Mouse (Mus musculus) cerebellum, adult 9-11 months (tissue): ENCODE data around the gene Ssbp4.

Source experiments
- DNase-seq: peaks from one replicate; pipeline ENCODE4 v3.0.0; 2022

Gene Ssbp4

GRCm38 (mm10) chr8:70630532-70631381 is 22.1 kb upstream of the Ssbp4 start:
- DNase-seq = peak; percentile 59

DNA sequence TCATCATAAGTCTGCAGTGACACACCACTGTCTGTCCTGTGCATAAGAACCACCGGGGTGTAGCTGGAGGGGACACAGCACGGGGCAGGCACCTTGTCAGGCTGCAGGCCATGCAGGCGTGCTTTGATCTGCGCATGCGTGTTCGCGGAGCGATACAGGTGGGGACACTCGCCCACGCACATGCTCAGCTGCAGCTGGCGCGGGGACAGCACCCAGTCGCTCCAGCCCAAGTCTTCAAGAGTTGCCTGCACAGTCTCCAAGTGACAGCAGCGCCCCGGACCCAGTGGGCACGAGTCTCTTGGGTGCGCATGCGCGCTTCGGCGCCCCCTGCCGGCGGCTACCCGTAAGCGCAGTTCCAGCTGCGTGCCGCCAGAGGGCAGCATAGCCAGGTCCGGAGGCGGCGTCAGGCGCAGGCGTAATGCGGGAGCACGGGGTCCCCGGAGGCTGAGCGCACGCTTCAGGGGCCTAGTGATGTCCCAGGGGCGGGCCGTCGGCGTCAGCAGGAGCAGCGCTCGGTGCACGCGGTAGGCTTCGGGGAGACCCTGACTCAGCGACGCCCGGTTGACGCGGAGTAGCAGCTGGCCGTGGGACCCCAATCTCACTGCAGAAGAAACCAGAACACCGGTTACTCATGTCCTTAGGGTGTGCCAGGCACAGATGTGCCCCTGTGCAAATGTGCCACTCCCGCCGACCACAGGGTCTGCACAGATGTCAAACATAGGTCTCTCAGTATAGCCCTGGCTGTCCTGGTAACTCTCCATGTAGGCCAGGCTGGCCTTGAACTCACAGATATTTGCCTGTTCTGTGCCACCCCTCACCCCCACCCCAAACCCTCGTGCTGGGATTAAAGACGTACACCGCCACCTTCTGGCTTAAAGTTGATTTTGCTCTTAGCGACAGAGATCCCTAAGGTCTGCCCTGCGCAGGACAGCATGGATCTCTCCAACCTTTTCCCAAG is 21.2 kb upstream of the Ssbp4 start:
- peak; percentile 94 for DNase-seq

- peak; percentile 52 for DNase-seq
Observed at GRCm38 (mm10) chr8:70628986-70629490, 20.4 kb upstream of the Ssbp4 start.

GRCm38 (mm10) chr8:70627041-70627440 is 18.4 kb upstream of the Ssbp4 start:
- no peak for DNase-seq

DNA sequence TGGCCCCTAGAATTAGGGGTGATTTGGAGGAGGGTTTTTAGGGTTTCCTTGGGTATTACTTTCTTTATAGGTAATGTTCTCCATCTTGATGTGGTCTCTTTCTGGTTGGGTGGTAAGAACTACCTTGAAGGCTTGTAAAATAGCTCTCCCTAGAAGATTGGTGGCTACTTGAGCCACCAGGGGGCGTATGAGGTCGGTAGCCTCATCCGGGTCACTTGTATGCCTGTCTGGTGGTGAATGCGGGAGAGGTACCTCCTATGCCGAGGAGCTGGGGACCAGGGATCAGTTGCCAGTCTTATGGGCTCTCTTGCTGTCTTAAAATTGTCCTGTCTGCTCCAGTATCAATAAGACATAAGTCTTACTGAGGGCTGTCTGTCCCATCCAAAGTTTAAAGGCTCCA is 16.4 kb upstream of the Ssbp4 start:
- peak; percentile 29 for DNase-seq

DNA sequence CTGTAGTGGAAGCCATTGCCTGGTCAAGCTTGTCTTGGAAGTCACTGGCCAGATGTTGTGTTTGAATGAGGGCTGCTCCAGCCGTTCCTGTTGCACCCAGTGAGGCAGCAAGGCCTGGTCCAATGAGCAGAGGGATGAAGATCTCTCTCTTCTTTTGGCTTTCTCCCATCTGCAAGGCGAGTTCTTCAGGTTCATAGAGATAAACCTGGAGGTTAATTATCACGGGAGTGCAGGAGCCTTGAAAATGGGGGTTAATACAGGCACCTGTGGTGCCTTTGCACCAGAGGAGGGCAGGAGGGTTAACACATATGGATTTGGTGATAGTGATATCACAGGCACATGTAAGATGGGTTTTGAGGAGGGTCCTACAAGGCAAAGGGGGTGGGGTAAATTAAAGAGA is 13.5 kb upstream of the Ssbp4 start:
- no peak for DNase-seq

GRCm38 (mm10) chr8:70618888-70619334 is 10.2 kb upstream of the Ssbp4 start:
- DNase-seq = peak; percentile 14

GRCm38 (mm10) chr8:70617985-70618384 is 9.3 kb upstream of the Ssbp4 start:
- DNase-seq = no peak

GRCm38 (mm10) chr8:70616645-70617044 is 8.0 kb upstream of the Ssbp4 start:
- DNase-seq = no peak

DNA sequence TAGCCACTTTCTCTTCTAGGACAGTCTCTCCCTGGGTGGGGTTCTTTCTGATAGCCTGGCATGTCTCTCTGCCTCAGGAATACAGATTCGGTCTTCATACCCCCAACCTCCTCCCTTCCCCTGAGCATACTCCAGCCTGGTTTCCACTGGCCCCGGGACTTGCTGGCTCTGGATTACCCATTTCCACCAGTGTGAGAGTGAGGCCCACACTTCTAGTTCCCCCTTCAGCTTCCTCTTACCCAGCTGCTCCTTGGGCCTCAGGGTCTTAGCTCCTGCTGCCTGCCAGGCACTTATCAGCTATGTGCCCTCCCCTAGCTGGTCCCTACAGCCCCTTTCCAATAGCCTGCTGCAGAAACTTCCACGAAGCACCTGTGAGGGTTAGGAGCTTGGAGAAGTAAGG is 7.2 kb upstream of the Ssbp4 start, which contains the start of gene Lrrc25:
TSS of gene Lrrc25 (plus strand) at position 262 of the 400 bp plus-strand sequence.
- DNase-seq = no peak

DNA sequence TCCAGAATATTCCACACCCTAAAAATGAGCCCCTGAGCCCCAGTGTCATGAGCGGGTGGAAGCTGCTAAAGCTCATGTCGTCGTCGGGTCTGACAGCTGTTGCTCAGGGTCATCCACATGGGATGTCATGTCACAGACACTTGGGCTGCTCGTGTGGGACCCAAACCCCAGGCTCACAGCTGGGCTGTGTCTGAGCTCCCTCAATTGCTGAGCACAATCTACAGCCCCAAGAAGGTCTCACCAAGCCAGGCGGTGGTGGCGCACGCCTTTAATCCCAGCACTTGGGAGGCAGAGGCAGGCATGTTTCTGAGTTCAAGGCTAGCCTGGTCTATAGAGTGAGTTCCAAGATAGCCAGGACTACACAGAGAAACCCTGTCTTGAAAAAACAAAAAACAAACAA is 6.6 kb upstream of the Ssbp4 start:
- no peak for DNase-seq

GRCm38 (mm10) chr8:70614469-70614868 is 5.8 kb upstream of the Ssbp4 start:
- peak; percentile 16 for DNase-seq

- no peak for DNase-seq
Observed at GRCm38 (mm10) chr8:70613763-70614162, 5.1 kb upstream of the Ssbp4 start.

DNA sequence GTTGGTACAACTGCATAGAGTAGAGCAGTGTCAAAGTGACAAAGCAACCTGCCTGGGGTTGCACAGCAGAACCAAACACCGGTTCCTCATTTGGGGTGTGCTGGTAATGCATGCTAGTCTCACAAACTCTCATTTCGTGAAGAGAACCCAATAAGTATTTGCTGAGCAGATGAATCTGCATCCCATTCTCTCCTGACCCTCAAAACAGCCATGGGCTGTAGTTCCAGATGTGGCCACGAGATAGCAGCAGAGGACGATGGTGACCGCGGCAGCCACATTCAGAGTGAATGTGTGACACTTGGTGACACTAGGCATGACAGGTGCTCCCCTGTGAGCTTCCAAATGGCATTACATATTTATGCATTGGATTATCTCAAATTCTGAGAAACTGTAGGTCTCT is 3.2 kb upstream of the Ssbp4 start:
- DNase-seq = peak; percentile 84

GRCm38 (mm10) chr8:70610796-70611771 is 2.4 kb upstream of the Ssbp4 start:
- DNase-seq = peak; percentile 70

DNA sequence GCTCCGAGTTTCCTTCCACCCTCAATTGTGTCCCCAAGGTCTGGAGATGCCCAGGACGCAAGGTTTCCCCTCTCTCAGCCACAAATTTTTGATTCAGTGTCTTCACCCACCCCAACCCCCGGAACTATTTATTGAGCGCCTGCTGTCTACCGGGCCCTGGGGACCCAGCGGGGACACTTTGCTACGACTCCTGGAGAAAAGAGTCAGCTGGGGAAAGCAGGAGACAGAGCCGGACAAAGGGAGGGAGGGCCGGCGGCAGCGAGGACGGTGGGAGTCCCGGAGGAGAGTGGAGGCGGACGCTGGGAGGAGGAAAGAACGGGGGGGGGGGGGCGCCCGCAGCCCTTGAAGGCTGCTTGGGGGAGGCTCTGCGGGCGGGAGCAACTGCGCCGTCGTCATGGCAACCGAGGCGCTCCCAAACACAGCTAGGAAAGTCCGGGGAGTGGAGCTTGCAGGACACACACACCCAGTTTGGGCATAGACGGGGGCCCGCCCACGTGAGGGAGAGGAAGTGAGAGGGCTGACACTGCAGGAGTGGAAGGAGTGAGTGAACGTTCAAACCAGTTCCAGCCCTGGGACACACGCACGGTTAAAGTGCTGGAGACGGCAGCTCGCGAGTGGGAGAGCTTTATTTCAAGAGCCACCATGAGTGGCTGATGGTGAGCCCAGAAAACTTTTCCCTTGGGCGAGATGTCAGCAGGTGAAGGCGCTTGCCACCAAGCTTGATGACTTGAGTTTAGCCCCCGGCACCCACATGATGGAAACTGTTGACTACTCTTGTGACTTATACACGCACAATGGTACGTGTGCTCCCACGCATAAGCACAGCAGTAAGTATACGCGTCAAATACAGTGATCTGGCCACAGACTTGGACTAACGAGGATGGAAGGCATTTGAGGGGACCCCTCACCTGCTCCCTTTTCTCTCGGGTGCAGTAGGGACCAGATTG is 1.4 kb upstream of the Ssbp4 start:
- peak; percentile 67 for DNase-seq

GRCm38 (mm10) chr8:70609368-70609848 is 736 bp upstream of the Ssbp4 start:
- no peak for DNase-seq

DNA sequence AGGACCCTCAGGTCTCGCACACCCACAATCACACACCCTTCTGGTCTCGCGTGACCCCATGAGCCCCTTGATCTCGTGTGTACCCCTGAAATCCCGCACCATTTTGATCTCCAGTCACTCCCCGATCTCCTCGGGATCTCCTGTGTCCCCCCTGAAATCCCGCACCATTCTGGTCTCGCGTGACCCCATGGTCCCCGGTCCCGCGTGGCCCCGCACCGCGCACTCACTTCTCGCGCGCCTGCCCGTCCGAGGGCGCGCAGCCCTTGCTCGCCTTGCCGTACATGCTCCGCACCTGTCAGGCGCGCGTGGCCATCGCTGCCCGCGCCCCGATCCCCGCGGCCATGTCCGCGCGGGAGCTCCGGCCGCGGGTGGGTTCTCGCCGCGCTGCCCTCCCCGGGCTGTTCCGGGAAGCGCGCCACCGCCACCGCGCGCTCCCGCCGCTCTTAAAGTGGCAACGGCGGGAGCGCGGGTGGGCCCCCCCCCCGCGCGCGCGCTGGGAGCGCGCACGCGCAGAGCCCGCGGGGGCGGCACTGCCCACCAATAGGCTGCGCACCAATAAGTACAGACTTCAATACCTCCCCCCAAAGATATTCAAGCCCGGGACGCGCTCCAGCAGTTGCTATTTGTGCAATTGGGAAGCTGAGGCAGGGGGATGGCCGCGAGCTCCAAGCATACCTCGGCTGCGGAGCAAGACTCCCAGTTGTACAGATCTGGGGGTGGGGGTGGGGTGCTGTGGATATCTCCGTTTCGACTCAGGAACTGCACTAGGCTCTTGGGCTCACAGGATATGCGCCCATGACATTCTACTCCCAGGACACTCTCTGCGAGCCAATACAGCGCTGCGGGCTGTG is 549 bp downstream of the Ssbp4 start:
- peak; percentile 73 for DNase-seq

DNA sequence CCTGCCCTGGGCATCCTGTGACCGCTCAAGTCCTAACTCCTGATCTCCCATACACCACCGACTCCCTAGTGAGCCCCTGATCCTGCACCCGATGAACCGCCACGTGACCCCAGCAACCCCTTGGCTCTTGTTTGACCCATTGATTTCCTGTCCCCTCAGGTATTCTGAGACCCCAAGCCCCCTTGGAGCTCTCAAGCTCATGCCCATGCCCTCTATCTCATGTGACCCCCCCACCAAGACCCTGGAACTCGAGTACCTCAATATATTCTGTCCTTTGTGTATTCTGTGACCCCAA is 1.1 kb downstream of the Ssbp4 start:
- peak; percentile 65 for DNase-seq
